Mouse (Mus musculus): ENCODE results near the gene Med22. TPM values are rescaled to one million over a fixed set of nuclear protein-coding genes. Genes with fewer than 3 reads are reported as not detected.
A peak's percentile ranks its signal among the peaks of the same experiment; 100 is the strongest.

Gene Med22
- polyA plus RNA-seq, 1 experiment from 2014 or later = 28.4 TPM

DNA sequence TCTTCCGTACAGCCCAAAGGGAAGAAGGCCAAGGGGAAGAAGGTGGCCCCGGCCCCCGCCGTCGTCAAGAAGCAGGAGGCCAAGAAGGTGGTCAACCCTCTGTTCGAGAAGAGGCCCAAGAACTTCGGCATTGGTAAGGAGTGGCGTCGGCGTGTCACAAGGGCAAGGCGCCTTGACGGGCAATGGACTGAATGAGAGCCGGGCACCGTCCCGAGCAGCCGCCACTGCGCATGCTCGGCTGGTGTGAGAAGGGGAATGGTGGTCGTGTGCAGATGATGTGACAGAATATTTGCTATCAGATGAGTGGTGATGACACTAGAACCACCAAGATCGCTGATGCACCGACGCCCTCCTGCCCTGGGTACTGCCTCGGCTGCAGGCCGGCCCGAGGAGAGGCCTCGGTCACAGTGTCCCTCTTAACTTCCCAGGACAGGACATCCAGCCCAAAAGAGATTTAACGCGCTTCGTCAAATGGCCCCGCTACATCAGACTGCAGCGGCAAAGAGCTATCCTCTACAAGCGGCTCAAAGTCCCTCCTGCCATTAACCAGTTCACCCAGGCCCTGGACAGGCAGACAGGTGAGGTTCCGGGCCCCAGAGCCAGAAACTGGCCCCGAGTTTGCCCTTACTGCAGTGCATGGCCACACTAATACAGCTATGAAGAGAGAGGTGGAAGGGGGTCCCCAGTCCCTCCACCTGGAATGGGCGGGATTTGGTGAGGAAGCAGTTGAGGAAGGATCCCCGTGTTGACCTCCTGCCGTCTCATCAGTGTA, 703 bp upstream of the Med22 start:
- Histone ChIP-seq H3K9ac (ENCODE audit: low read length) (peak overlapping the region; percentile 96), H3K4me2 (ENCODE audit: low read length) (peak overlapping the region; percentile 100)
- DNase-seq (ENCODE audit: low spot score) = no peak

DNA sequence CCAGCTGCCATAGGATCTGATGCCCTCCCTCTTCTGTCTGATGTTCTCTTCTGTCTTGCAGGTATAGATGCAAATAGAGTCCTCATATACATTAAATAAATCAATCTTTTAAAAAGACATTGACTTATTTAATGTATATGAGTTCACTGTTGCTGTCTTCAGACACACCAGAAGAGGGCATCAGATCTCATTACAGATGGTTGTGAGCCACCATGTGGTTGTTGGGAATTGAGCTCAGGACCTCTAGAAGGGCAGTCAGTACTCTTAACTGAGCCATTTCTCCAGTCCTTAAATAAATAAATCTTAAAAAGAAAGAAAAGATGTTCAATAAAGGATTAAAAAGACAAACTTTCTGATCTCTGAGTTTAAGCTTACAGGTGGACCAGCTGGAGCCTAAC, 1.1 kb downstream of the Med22 start:
- 0 out of 2 replicates have a peak overlapping the region, but pooled peaks have one; percentile 88 for H3K27ac ChIP-seq (ENCODE audit: low read depth)
- ATAC-seq (replicated peaks; ENCODE audit: low FRiP score, low TSS enrichment, low read depth) = no peak

More for the DNA sequence above, 703 bp upstream of the Med22 start:
- H3K4me1 ChIP-seq (replicated peaks; ENCODE audit: control insufficient read depth, insufficient read depth, low read length) = peaks cover 26% of the 10 kb centered on the region
- H3K9me3 ChIP-seq (ENCODE audit: control insufficient read depth, low read length) = no peaks in the 10 kb centered on the region
- peak overlapping the region; percentile 88 for H3K27ac ChIP-seq (ENCODE audit: low read depth)
- H3K36me3 ChIP-seq (ENCODE audit: control insufficient read depth, insufficient read depth, low read length) = peaks cover 56% of the 10 kb centered on the region
- ATAC-seq (replicated peaks; ENCODE audit: low FRiP score, low TSS enrichment, low read depth) = peak; percentile 30
- WGBS = 2% methylated on average over 35 of the region's 37 CpGs
- H3K27me3 ChIP-seq (replicated peaks; ENCODE audit: control insufficient read depth, insufficient read depth, low read length) = no peaks in the 10 kb centered on the region
- H3K4me3 ChIP-seq (ENCODE audit: low read depth, low read length) = peak overlapping the region; percentile 98

DNA sequence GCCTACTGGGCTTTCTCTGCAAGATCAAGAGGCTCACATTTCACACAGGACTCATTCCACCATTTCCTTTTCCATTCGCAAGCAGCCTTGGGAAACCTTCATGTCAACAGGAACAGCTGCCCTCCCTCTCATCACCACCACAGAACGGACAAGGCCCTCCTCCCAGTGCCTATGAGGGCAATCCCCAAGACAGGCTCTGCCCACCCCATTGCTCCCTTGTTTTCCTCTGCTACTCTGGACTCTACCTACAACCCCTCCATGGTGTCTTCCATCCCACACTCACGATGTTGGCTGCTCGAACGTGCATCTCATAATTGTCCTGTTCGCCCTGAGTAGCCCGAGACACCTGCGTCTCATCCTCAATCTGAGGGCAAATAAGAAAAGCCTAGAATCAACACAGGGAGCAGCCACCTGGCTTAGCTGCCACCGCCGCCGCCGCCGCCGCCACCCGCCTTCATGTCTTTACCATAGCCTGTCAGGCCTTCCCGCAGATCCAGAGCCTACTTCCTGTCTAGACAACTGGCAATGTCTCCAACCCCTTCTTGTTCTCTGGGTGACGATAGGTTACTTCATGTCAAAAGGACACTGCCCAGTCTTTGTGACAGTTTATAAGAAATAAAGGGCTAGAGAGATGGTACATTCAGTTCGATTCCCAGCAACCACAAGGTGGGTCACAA, 1.6 kb downstream of the Med22 start:
- WGBS = 72% methylated on average over 18 of the region's 18 CpGs
- Histone ChIP-seq H3K36me3 (ENCODE audit: control insufficient read depth, insufficient read depth, low read length) (peaks cover 67% of the 10 kb centered on the region), H3K9ac (ENCODE audit: low read length) (peak overlapping the region; percentile 84; the same call in 1 of the 2 replicates), H3K27ac (ENCODE audit: low read depth) (no peak overlapping the region), H3K9me3 (ENCODE audit: control insufficient read depth, low read length) (no peaks in the 10 kb centered on the region), H3K4me3 (ENCODE audit: low read depth, low read length) (peak overlapping the region; percentile 98), H3K4me2 (ENCODE audit: low read length) (peak overlapping the region; percentile 77), H3K27me3 (replicated peaks; ENCODE audit: control insufficient read depth, insufficient read depth, low read length) (no peaks in the 10 kb centered on the region), H3K4me1 (replicated peaks; ENCODE audit: control insufficient read depth, insufficient read depth, low read length) (peaks cover 22% of the 10 kb centered on the region)
- ATAC-seq (replicated peaks; ENCODE audit: low FRiP score, low TSS enrichment, low read depth) (no peak), DNase-seq (ENCODE audit: low spot score) (no peak)

More for the DNA sequence above, 1.1 kb downstream of the Med22 start:
- Histone ChIP-seq H3K9me3 (ENCODE audit: control insufficient read depth, low read length) (no peaks in the 10 kb centered on the region), H3K4me3 (ENCODE audit: low read depth, low read length) (peak overlapping the region; percentile 98), H3K27me3 (replicated peaks; ENCODE audit: control insufficient read depth, insufficient read depth, low read length) (no peaks in the 10 kb centered on the region), H3K4me2 (ENCODE audit: low read length) (peak overlapping the region; percentile 77), H3K9ac (ENCODE audit: low read length) (peak overlapping the region; percentile 84), H3K36me3 (ENCODE audit: control insufficient read depth, insufficient read depth, low read length) (peaks cover 71% of the 10 kb centered on the region), H3K4me1 (replicated peaks; ENCODE audit: control insufficient read depth, insufficient read depth, low read length) (peaks cover 19% of the 10 kb centered on the region)
- no peak for DNase-seq (ENCODE audit: low spot score)

DNA sequence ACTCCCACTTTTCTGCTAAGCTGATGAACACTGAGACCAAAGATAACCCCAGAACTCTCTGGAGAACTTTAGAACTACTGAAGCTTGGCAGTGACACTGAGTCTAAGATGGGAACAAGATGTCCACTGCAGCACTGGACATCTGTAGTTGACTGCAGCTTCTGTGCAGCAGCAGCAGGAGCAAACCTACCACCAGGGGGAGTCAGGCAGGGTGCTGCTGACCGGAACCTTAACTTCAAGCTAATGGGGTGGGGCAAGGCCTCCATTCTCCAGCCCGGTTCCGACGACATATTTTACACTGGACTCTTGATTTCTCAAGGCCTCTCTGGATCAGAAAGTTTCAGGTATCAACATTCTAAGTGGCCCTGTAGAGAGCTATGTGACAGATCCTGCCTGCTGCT, 3.4 kb downstream of the Med22 start:
- Histone ChIP-seq H3K27me3 (replicated peaks; ENCODE audit: control insufficient read depth, insufficient read depth, low read length) (no peaks in the 10 kb centered on the region), H3K27ac (ENCODE audit: low read depth) (no peak overlapping the region), H3K4me3 (ENCODE audit: low read depth, low read length) (no peak overlapping the region), H3K9me3 (ENCODE audit: control insufficient read depth, low read length) (no peaks in the 10 kb centered on the region), H3K9ac (ENCODE audit: low read length) (no peak overlapping the region), H3K4me2 (ENCODE audit: low read length) (no peak overlapping the region), H3K36me3 (ENCODE audit: control insufficient read depth, insufficient read depth, low read length) (peaks cover 50% of the 10 kb centered on the region), H3K4me1 (replicated peaks; ENCODE audit: control insufficient read depth, insufficient read depth, low read length) (peaks cover 26% of the 10 kb centered on the region)
- 63% methylated on average over 4 of the region's 4 CpGs for WGBS
- DNase-seq (ENCODE audit: low spot score) (peak; percentile 78), ATAC-seq (replicated peaks; ENCODE audit: low FRiP score, low TSS enrichment, low read depth) (no peak)

DNA sequence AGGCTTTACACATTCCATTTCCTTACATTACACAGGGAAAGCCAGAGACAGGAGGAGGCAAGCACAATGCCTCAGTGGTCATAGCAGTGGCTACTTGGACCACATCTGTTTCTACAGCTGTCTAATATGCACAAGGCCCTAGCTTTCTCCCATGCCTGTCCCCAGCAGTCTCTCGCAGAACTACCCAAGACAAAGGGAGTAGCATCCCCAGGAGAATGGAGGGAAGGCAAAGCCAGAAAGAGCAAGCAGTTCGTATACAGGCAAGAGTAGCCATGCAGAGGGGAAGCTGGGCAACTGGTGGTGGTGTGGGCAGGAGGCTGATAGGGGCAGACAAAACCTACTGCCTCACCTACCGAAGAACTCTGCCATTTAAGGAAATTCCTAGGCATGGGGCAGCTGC, 4.0 kb downstream of the Med22 start:
- Histone ChIP-seq H3K27ac (ENCODE audit: low read depth) (no peak overlapping the region), H3K9me3 (ENCODE audit: control insufficient read depth, low read length) (no peaks in the 10 kb centered on the region)
- WGBS = 97% methylated on average over 3 of the region's 3 CpGs

DNA sequence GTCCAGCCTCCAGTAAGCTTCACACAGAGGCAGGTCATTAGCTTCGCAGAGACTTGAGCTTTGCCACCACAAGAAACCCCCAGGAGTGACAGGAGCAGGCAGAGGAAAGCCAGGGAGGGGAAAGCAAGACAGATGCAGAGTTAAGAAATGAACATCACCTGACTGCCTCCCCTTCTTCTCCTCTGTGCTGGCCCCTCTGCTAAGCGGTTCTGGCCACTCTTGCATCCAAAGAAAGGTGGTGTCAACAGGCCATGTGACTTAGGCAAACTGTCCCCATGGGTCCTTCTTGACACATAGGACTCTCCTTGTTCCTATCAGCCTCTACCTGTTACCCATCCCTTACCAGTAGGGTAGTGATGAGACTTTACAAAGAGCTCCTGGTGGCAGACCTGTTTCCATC, 4.5 kb downstream of the Med22 start:
- Histone ChIP-seq H3K9ac (ENCODE audit: low read length) (no peak overlapping the region), H3K36me3 (ENCODE audit: control insufficient read depth, insufficient read depth, low read length) (peaks cover 41% of the 10 kb centered on the region), H3K4me3 (ENCODE audit: low read depth, low read length) (no peak overlapping the region), H3K27ac (ENCODE audit: low read depth) (no peak overlapping the region), H3K4me2 (ENCODE audit: low read length) (no peak overlapping the region), H3K9me3 (ENCODE audit: control insufficient read depth, low read length) (no peaks in the 10 kb centered on the region), H3K27me3 (replicated peaks; ENCODE audit: control insufficient read depth, insufficient read depth, low read length) (no peaks in the 10 kb centered on the region), H3K4me1 (replicated peaks; ENCODE audit: control insufficient read depth, insufficient read depth, low read length) (peaks cover 32% of the 10 kb centered on the region)
- DNase-seq (ENCODE audit: low spot score) (no peak), ATAC-seq (replicated peaks; ENCODE audit: low FRiP score, low TSS enrichment, low read depth) (no peak)
- 76% methylated on average over 2 of the region's 2 CpGs for WGBS

More for the DNA sequence above, 4.0 kb downstream of the Med22 start:
- no peaks in the 10 kb centered on the region for H3K27me3 ChIP-seq (replicated peaks; ENCODE audit: control insufficient read depth, insufficient read depth, low read length)
- ATAC-seq (replicated peaks; ENCODE audit: low FRiP score, low TSS enrichment, low read depth) (no peak), DNase-seq (ENCODE audit: low spot score) (no peak)
- H3K4me2 ChIP-seq (ENCODE audit: low read length) = no peak overlapping the region
- peaks cover 43% of the 10 kb centered on the region for H3K36me3 ChIP-seq (ENCODE audit: control insufficient read depth, insufficient read depth, low read length)
- H3K4me1 ChIP-seq (replicated peaks; ENCODE audit: control insufficient read depth, insufficient read depth, low read length) = peaks cover 27% of the 10 kb centered on the region
- H3K9ac ChIP-seq (ENCODE audit: low read length) = no peak overlapping the region
- no peak overlapping the region for H3K4me3 ChIP-seq (ENCODE audit: low read depth, low read length)

DNA sequence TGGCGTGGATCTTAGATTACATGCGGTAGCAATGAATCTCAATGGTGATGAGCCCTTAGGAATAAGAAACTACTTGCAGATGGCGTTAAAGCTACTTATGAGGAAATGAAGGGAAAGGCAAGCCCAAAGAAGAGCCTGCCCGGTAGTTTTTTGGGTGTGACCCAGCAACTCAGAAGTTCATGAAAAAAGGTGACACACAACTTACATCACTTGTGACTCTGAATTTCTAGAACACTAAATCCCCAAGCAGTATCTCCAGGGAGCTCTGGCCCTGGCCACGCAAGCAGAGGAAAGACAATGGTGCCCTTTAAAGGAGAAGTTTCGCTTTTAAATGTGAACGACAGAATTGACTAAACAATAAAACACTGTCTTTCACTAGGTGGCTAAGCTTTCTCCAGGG, 7.2 kb downstream of the Med22 start:
- ATAC-seq (replicated peaks; ENCODE audit: low FRiP score, low TSS enrichment, low read depth) (no peak), DNase-seq (ENCODE audit: low spot score) (no peak)
- peaks cover 21% of the 10 kb centered on the region for H3K4me1 ChIP-seq (replicated peaks; ENCODE audit: control insufficient read depth, insufficient read depth, low read length)
- H3K9ac ChIP-seq (ENCODE audit: low read length) = peak overlapping the region; percentile 75
- H3K27ac ChIP-seq (ENCODE audit: low read depth) = peak overlapping the region; percentile 85
- H3K4me3 ChIP-seq (ENCODE audit: low read depth, low read length) = peak overlapping the region; percentile 93
- H3K4me2 ChIP-seq (ENCODE audit: low read length) = peak overlapping the region; percentile 82
- H3K9me3 ChIP-seq (ENCODE audit: control insufficient read depth, low read length) = no peaks in the 10 kb centered on the region
- no peaks in the 10 kb centered on the region for H3K27me3 ChIP-seq (replicated peaks; ENCODE audit: control insufficient read depth, insufficient read depth, low read length)
- 6% methylated on average over 7 of the region's 7 CpGs for WGBS
- H3K36me3 ChIP-seq (ENCODE audit: control insufficient read depth, insufficient read depth, low read length) = peaks cover 58% of the 10 kb centered on the region

DNA sequence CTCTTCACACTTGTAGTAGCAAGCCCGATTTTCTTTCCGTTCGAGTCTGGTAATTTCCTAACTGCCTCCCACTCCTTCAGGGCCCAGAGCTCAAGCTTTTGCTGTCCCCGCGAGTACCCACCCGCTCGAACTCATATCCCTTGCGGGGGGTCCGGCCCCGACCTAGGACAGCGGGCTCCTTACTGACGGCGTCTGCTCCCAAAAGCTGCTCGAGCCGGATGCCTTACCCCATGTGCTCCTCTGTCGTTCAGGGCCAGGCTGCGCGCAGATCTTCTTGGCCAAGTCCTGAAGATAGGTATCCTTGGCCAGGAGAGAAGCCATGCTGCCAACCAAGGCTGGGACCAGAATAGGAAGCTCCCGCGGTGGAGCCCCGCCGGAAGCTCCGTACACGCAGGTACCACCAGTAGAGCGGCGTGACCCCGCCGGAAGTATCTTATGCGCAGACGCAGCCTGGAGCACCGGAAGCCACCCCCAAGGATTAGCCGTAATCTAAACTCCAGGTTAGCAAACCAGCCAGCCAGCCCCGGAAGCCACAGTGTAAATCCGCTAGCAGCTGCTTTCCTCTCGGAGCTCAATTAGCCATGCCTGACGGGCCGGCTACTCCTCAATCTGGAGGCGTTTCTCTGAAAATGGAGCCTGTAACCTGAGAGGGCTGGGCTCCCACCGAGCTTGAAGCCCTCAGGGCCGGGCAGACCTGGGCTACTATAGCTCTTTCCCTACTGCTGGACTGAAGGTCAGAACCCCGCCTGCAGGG, 7.8 kb downstream of the Med22 start, which contains the start of gene Surf6:
Gene Surf6 (minus strand): TSS at position 413 of the 754 bp plus-strand sequence.
- Histone ChIP-seq H3K4me1 (replicated peaks; ENCODE audit: control insufficient read depth, insufficient read depth, low read length) (peaks cover 21% of the 10 kb centered on the region), H3K9me3 (ENCODE audit: control insufficient read depth, low read length) (no peaks in the 10 kb centered on the region), H3K4me3 (ENCODE audit: low read depth, low read length) (peak within 1 kb of the TSS; percentile 93), H3K9ac (ENCODE audit: low read length) (peak within 1 kb of the TSS; percentile 75), H3K27ac (ENCODE audit: low read depth) (peak within 1 kb of the TSS; percentile 85), H3K27me3 (replicated peaks; ENCODE audit: control insufficient read depth, insufficient read depth, low read length) (no peaks in the 10 kb centered on the region), H3K36me3 (ENCODE audit: control insufficient read depth, insufficient read depth, low read length) (peaks cover 58% of the 10 kb centered on the region), H3K4me2 (ENCODE audit: low read length) (peak within 1 kb of the TSS; percentile 82)
- DNase-seq (ENCODE audit: low spot score) (peak; percentile 91), ATAC-seq (replicated peaks; ENCODE audit: low FRiP score, low TSS enrichment, low read depth) (peak; percentile 93)
- WGBS = under 1% methylated on average over 41 of the region's 41 CpGs
